Mouse (Mus musculus) CH12.LX (cell line): ENCODE results near the gene Tnpo1. TPM values are rescaled to one million over a fixed set of nuclear protein-coding genes. Genes with fewer than 3 reads are reported as not detected.

ENCODE experiments used
- DNase-seq: peaks from one replicate; pipeline ENCODE4 v3.0.0-alpha.2; 2013; ENCODE audit errors: extremely low read depth
- H3K27ac ChIP-seq: 2 replicates; pipeline ENCODE4 v1.5.1; 2012; ENCODE audit warnings: low read depth, mild to moderate bottlenecking, control low read depth, moderate library complexity; ENCODE audit not compliant: insufficient read depth
- H3K27me3 ChIP-seq: replicated peaks from 2 replicates; pipeline ENCODE3; 2012; ENCODE audit warnings: inconsistent platforms
- H3K36me3 ChIP-seq, 2 experiments: replicated peaks in 1 of 2; 2 replicates each; pipeline versions ENCODE3 to v1.6.1; 2012; ENCODE audit warnings: inconsistent platforms in 1 of 2, low read length in 1 of 2, mild to moderate bottlenecking in 1 of 2, mixed read lengths in 1 of 2, moderate library complexity in 1 of 2; ENCODE audit not compliant: control insufficient read depth in 1 of 2, insufficient read depth in 1 of 2
- H3K4me1 ChIP-seq, 2 experiments: 2 replicates each; pipeline ENCODE4 v1.6.1; 2012; ENCODE audit warnings: inconsistent platforms in 1 of 2, moderate library complexity in 1 of 2; ENCODE audit not compliant: insufficient read depth in 2 of 2, control insufficient read depth in 1 of 2
- H3K4me2 ChIP-seq: 2 replicates; pipeline ENCODE4 v1.6.1; 2012; ENCODE audit warnings: low read depth, mild to moderate bottlenecking, control low read depth; ENCODE audit not compliant: poor library complexity, insufficient read depth, severe bottlenecking
- H3K4me3 ChIP-seq, 3 experiments: fragments of 150-350 bp in 1 of 3; sonication (generic) in 1 of 3; replicated peaks in 1 of 3; 2 replicates each; pipeline versions ENCODE3 to v1.5.1; 2011 to 2012; ENCODE audit warnings: low read depth in 2 of 3, low read length in 2 of 3, mild to moderate bottlenecking in 2 of 3, moderate library complexity in 2 of 3, control low read depth in 1 of 3, improper control_type of control experiment in 1 of 3, inconsistent platforms in 1 of 3, mixed read lengths in 1 of 3; ENCODE audit not compliant: poor library complexity in 1 of 3
- H3K79me2 ChIP-seq: replicated peaks from 2 replicates; pipeline ENCODE4 v1.6.1; 2012; ENCODE audit warnings: mild to moderate bottlenecking, moderate library complexity; ENCODE audit not compliant: control insufficient read depth, poor library complexity, insufficient read depth, severe bottlenecking; ENCODE audit errors: extremely low read depth
- H3K9ac ChIP-seq: 2 replicates; pipeline ENCODE4 v1.6.1; 2012; ENCODE audit warnings: low read depth, mild to moderate bottlenecking, control low read depth, moderate library complexity; ENCODE audit not compliant: insufficient read depth
- H3K9me3 ChIP-seq: replicated peaks from 2 replicates; pipeline ENCODE3; 2012; ENCODE audit warnings: low read length, inconsistent platforms, mixed read lengths
- BHLHE40 ChIP-seq: IDR thresholded peaks from 2 replicates; pipeline ENCODE4 v1.6.1; 2011; ENCODE audit warnings: mild to moderate bottlenecking, low read depth, low read length, improper control_type of control experiment
- CHD1 ChIP-seq: IDR thresholded peaks from 2 replicates; pipeline ENCODE4 v1.6.1; 2012; ENCODE audit warnings: low read depth, low read length, improper control_type of control experiment, inconsistent platforms
- CTCF ChIP-seq, 2 experiments: IDR thresholded peaks in 1 of 2; conservative IDR thresholded peaks in 1 of 2; 2 replicates each; pipeline ENCODE4 v1.5.1; 2011 to 2012; ENCODE audit warnings: low read depth in 2 of 2, low read length in 2 of 2, improper control_type of control experiment in 1 of 2, inconsistent platforms in 1 of 2, mild to moderate bottlenecking in 1 of 2, moderate library complexity in 1 of 2
- ETS1 ChIP-seq: conservative IDR thresholded peaks from 2 replicates; pipeline ENCODE4 v1.6.1; 2012; ENCODE audit warnings: low read depth, mild to moderate bottlenecking, inconsistent platforms, low read length, improper control_type of control experiment, moderate library complexity
- GABPA ChIP-seq: IDR thresholded peaks from 2 replicates; pipeline ENCODE4 v1.6.1; 2012; ENCODE audit warnings: low read depth, low read length, improper control_type of control experiment, inconsistent platforms; ENCODE audit not compliant: insufficient replicate concordance
- IRF4 ChIP-seq: IDR thresholded peaks from 2 replicates; pipeline ENCODE4 v1.6.1; 2014; ENCODE audit warnings: low read depth, mild to moderate bottlenecking, inconsistent platforms, low read length, improper control_type of control experiment
- JUND ChIP-seq: conservative IDR thresholded peaks from 2 replicates; pipeline ENCODE4 v1.6.1; 2011; ENCODE audit warnings: low read depth, low read length, improper control_type of control experiment
- MAFK ChIP-seq: IDR thresholded peaks from 2 replicates; pipeline ENCODE4 v1.6.1; 2011; ENCODE audit warnings: low read length, improper control_type of control experiment; ENCODE audit not compliant: insufficient replicate concordance
- MAZ ChIP-seq: IDR thresholded peaks from 2 replicates; pipeline ENCODE4 v1.6.1; 2012; ENCODE audit warnings: low read depth, mild to moderate bottlenecking, inconsistent platforms, low read length, improper control_type of control experiment, moderate library complexity
- MEF2A ChIP-seq: IDR thresholded peaks from 2 replicates; pipeline ENCODE4 v1.6.1; 2014; ENCODE audit warnings: low read depth, mild to moderate bottlenecking, inconsistent platforms, low read length, improper control_type of control experiment, borderline replicate concordance
- MXI1 ChIP-seq: IDR thresholded peaks from 2 replicates; pipeline ENCODE4 v1.6.1; 2011; ENCODE audit warnings: mild to moderate bottlenecking, low read depth, low read length, improper control_type of control experiment
- MYC ChIP-seq: IDR thresholded peaks from 2 replicates; pipeline ENCODE4 v1.6.1; 2011; ENCODE audit warnings: low read depth, mild to moderate bottlenecking, improper control_type of control experiment, low read length
- NELFE ChIP-seq: IDR thresholded peaks from 2 replicates; pipeline ENCODE4 v1.6.1; 2011; ENCODE audit warnings: low read depth, low read length, improper control_type of control experiment
- NRF1 ChIP-seq: IDR thresholded peaks from 2 replicates; pipeline ENCODE4 v1.6.1; 2014; ENCODE audit warnings: low read depth, mild to moderate bottlenecking, inconsistent platforms, low read length, improper control_type of control experiment, moderate library complexity
- POLR2A ChIP-seq: IDR thresholded peaks from 2 replicates; pipeline ENCODE4 v1.6.1; 2011; ENCODE audit warnings: low read depth, mild to moderate bottlenecking, improper control_type of control experiment, low read length
- SIN3A ChIP-seq: IDR thresholded peaks from 2 replicates; pipeline ENCODE4 v1.6.1; 2012; ENCODE audit warnings: low read length, improper control_type of control experiment, inconsistent platforms
- TCF12 ChIP-seq: IDR thresholded peaks from 2 replicates; pipeline ENCODE4 v1.6.1; 2014; ENCODE audit warnings: low read depth, mild to moderate bottlenecking, inconsistent platforms, low read length, improper control_type of control experiment
- UBTF ChIP-seq: IDR thresholded peaks from 2 replicates; pipeline ENCODE4 v1.6.1; 2012; ENCODE audit warnings: low read depth, mild to moderate bottlenecking, inconsistent platforms, low read length, improper control_type of control experiment, moderate library complexity
- USF2 ChIP-seq: conservative IDR thresholded peaks from 2 replicates; pipeline ENCODE4 v1.6.1; 2011; ENCODE audit warnings: low read depth, low read length, improper control_type of control experiment
- ZMIZ1 ChIP-seq: IDR thresholded peaks from 2 replicates; pipeline ENCODE4 v1.6.1; 2012; ENCODE audit warnings: low read depth, mild to moderate bottlenecking, inconsistent platforms, low read length, improper control_type of control experiment
- dilution Hi-C: fragments of 300-500 bp; cut with MboI; formaldehyde crosslinking; loops from 2 replicates; pipeline ENCODE4 v1.14.3; 2020; ENCODE audit warnings: low sequenced_read_pairs; ENCODE audit not compliant: extremely low pct_unique_long_range_greater_than_20kb, extremely low pct_ligation_motif_present
- in situ Hi-C: fragments of 300-500 bp; cut with MboI; formaldehyde crosslinking; loops from 3 replicates; pipeline ENCODE4 v1.14.3; 2019; ENCODE audit warnings: low sequenced_read_pairs, low pct_ligation_motif_present, low pct_unique_long_range_greater_than_20kb, mixed read lengths
- polyA plus RNA-seq: library from polyadenylated mRNA; unstranded; fragments of >175 nt; gene quantifications from 2 replicates; pipeline ENCODE4 v1.2.1, GENCODE M21; 2012; ENCODE audit warnings: low read depth; ENCODE audit not compliant: insufficient read length
- total RNA-seq, 2 experiments: library from RNA; depleted of rRNA; stranded (reverse); fragments of 300-350 nt in 1 of 2; fragments of >200 nt in 1 of 2; gene quantifications; 2 replicates each; pipeline ENCODE4 v1.2.3; 2012 to 2014

Tnpo1 gene
- total and polyA plus RNA-seq, 3 experiments = 93.6 to 105 (median 95.9) TPM

- no peak for TF ChIP-seq JUND
- TF ChIP-seq MYC = no peak
- no peak for TF ChIP-seq UBTF
- Histone ChIP-seq H3K36me3 (peaks cover 7 to 27% of the 10 kb centered on the region in 2 experiments), H3K27ac (no peak overlapping the region), H3K9ac (no peak overlapping the region), H3K4me2 (no peak overlapping the region), H3K4me1 (peaks cover 6 to 36% of the 10 kb centered on the region in 2 experiments; a peak in 3 of 4 replicates), H3K4me3 (no peak overlapping the region), H3K27me3 (no peaks in the 10 kb centered on the region), H3K9me3 (no peaks in the 10 kb centered on the region), H3K79me2 (no peaks in the 10 kb centered on the region)
- in situ Hi-C loops = no loop called here
- dilution Hi-C loops = no loop called here
- no peak for DNase-seq
Measured at GRCm38 (mm10) chr13:98835740-98836139, 90.4 kb downstream of the Tnpo1 start.

GRCm38 (mm10) chr13:98834723-98835122, 91.5 kb downstream of the Tnpo1 start:
- H3K9me3 ChIP-seq = no peaks in the 10 kb centered on the region
- dilution Hi-C loops (no loop called here), in situ Hi-C loops (no loop called here)
- H3K9ac ChIP-seq = no peak overlapping the region
- no peak for TF ChIP-seq MXI1
- DNase-seq = no peak
- H3K4me1 ChIP-seq = peaks cover 6 to 36% of the 10 kb centered on the region in 2 experiments; a peak in 3 of 4 replicates
- no peak overlapping the region for H3K4me2 ChIP-seq
- no peaks in the 10 kb centered on the region for H3K79me2 ChIP-seq
- no peaks in the 10 kb centered on the region for H3K27me3 ChIP-seq
- H3K4me3 ChIP-seq = no peak overlapping the region
- peaks cover 3 to 18% of the 10 kb centered on the region in 2 experiments for H3K36me3 ChIP-seq
- H3K27ac ChIP-seq = no peak overlapping the region

- dilution Hi-C loops (no loop called here), in situ Hi-C loops (no loop called here)
- no peak overlapping the region for H3K9ac ChIP-seq
- no peak overlapping the region for H3K4me2 ChIP-seq
- H3K4me3 ChIP-seq = no peak overlapping the region
- peaks cover 6 to 36% of the 10 kb centered on the region in 2 experiments; a peak in 3 of 4 replicates for H3K4me1 ChIP-seq
- H3K79me2 ChIP-seq = no peaks in the 10 kb centered on the region
- no peak for DNase-seq
- TF ChIP-seq MYC (no peak), ETS1 (no peak), MAFK (no peak), NELFE (no peak), CHD1 (no peak), MAZ (no peak), CTCF (conservative IDR thresholded peaks at IDR 0.05 in 1 of 2, IDR thresholded peaks at IDR 0.05 in 1 of 2; ENCODE audit: low read depth in 2 of 2, low read length in 2 of 2) (no peak), GABPA (no peak), TCF12 (no peak), ZMIZ1 (no peak), USF2 (no peak), NRF1 (no peak), IRF4 (no peak), POLR2A (no peak), MEF2A (no peak), BHLHE40 (no peak), SIN3A (no peak), MXI1 (no peak)
- H3K27me3 ChIP-seq = no peaks in the 10 kb centered on the region
- H3K9me3 ChIP-seq = no peaks in the 10 kb centered on the region
- no peak overlapping the region for H3K27ac ChIP-seq
- H3K36me3 ChIP-seq = peaks cover 0 to 14% of the 10 kb centered on the region in 2 experiments
Measured at GRCm38 (mm10) chr13:98834199-98834598, 92.0 kb downstream of the Tnpo1 start.
